Mouse (Mus musculus) gastrocnemius, adult 18-20 months (tissue): ENCODE measurements around the gene Capns1. TPM values are rescaled to one million over a fixed set of nuclear protein-coding genes. Genes with fewer than 3 reads are reported as not detected.
"Not testable (repeated sequence)": the region's sequence is repeated elsewhere in the genome, so short reads cannot be mapped to it uniquely, and the experiment has no call there.

Experiments used
- DNase-seq: peaks from one replicate; pipeline ENCODE4 v3.0.0; 2021; ENCODE audit warnings: low spot score
- long read RNA-seq, 2 experiments: library from polyadenylated mRNA; stranded (forward); transcript quantifications; one replicate each; pipeline ENCODE4 v2.0.0; 2021
- total RNA-seq, 2 experiments: library from RNA; stranded (reverse); gene quantifications; 2 replicates each; pipeline ENCODE4 v1.2.3; 2021

The Capns1 gene
- 100 to 1,000 TPM; 198 to 205 TPM for total RNA-seq
- long read RNA-seq, experiment 1, transcript Capns1-203 (11 exons, 1,429 nt): major isoform, 11 of 25 reads
- long read RNA-seq, experiment 1, partial matches to known transcripts: 8 of 25 reads
- long read RNA-seq, experiment 1, other reads (novel, unspliced or antisense): 3 of 25 reads
- long read RNA-seq, experiment 2, transcript Capns1-203 (11 exons, 1,429 nt): major isoform, 18 of 29 reads
- long read RNA-seq, experiment 2, partial matches to known transcripts: 7 of 29 reads
- long read RNA-seq, experiment 2, other reads (novel, unspliced or antisense): 2 of 29 reads

- peak; percentile 70 for DNase-seq
Observed at GRCm38 (mm10) chr7:30198481-30198971, at the start of gene Capns1. Gene Capns1, minus strand, starts transcription at chr7:30198811.

GRCm38 (mm10) chr7:30237374-30237773 lies 38.8 kb upstream of the Capns1 start:
- not testable (repeated sequence) for DNase-seq

- no peak for DNase-seq
Observed at GRCm38 (mm10) chr7:30235625-30236024, 37.0 kb upstream of the Capns1 start, which contains the start of gene Ovol3. Gene Ovol3, minus strand, starts transcription at chr7:30235725.

GRCm38 (mm10) chr7:30235091-30235490 lies 36.5 kb upstream of the Capns1 start:
- DNase-seq: no peak

GRCm38 (mm10) chr7:30234276-30234858 lies 35.8 kb upstream of the Capns1 start:
- peak; percentile 48 for DNase-seq

- no peak for DNase-seq
Observed at GRCm38 (mm10) chr7:30233387-30233786, 34.8 kb upstream of the Capns1 start.

GRCm38 (mm10) chr7:30232631-30233148 lies 34.1 kb upstream of the Capns1 start:
- DNase-seq: peak; percentile 50

- peak; percentile 98 for DNase-seq
Observed at GRCm38 (mm10) chr7:30231669-30232454, 33.3 kb upstream of the Capns1 start, which contains the start of the genes Polr2i and Tbcb. Gene Polr2i, plus strand, starts transcription at chr7:30231948. Gene Tbcb, minus strand, starts transcription at chr7:30232272.

GRCm38 (mm10) chr7:30231328-30231668 lies 32.7 kb upstream of the Capns1 start:
- peak; percentile 15 for DNase-seq

- DNase-seq: no peak
Observed at GRCm38 (mm10) chr7:30224206-30224605, 25.6 kb upstream of the Capns1 start.

GRCm38 (mm10) chr7:30222205-30222604 lies 23.6 kb upstream of the Capns1 start:
- no peak for DNase-seq

- DNase-seq: no peak
Observed at GRCm38 (mm10) chr7:30221433-30221832, 22.8 kb upstream of the Capns1 start.

GRCm38 (mm10) chr7:30220008-30220356 lies 21.4 kb upstream of the Capns1 start:
- DNase-seq: no peak

GRCm38 (mm10) chr7:30219293-30220007 lies 20.8 kb upstream of the Capns1 start:
- peak; percentile 51 for DNase-seq

- no peak for DNase-seq
Observed at GRCm38 (mm10) chr7:30217277-30217676, 18.7 kb upstream of the Capns1 start.

GRCm38 (mm10) chr7:30216723-30217151 lies 18.1 kb upstream of the Capns1 start:
- DNase-seq: peak; percentile 80

GRCm38 (mm10) chr7:30215875-30216274 lies 17.3 kb upstream of the Capns1 start:
- no peak for DNase-seq

GRCm38 (mm10) chr7:30213881-30214280 lies 15.3 kb upstream of the Capns1 start:
- DNase-seq: no peak

- no peak for DNase-seq
Observed at GRCm38 (mm10) chr7:30211025-30211424, 12.4 kb upstream of the Capns1 start.

GRCm38 (mm10) chr7:30206364-30206763 lies 7.8 kb upstream of the Capns1 start:
- DNase-seq: not testable (repeated sequence)

GRCm38 (mm10) chr7:30205383-30205782 lies 6.8 kb upstream of the Capns1 start:
- DNase-seq: peak; percentile 79
